Mouse (Mus musculus): ENCODE measurements around the gene Ranbp1. TPM values are rescaled to one million over a fixed set of nuclear protein-coding genes. Genes with fewer than 3 reads are reported as not detected.
A peak's percentile ranks its signal among the peaks of the same experiment; 100 is the strongest.

The Ranbp1 gene
- polyA plus RNA-seq, 1 experiment from 2014 or later = 662 TPM

GRCm38 (mm10) chr16:18233451-18233850 is 15.1 kb downstream of the Ranbp1 start:
- H3K4me2 ChIP-seq = peak overlapping the region; percentile 81
- peak overlapping the region; percentile 79 for H3K4me3 ChIP-seq (replicated peaks)
- H3K4me1 ChIP-seq = peaks cover 40% of the 10 kb centered on the region
- H3K27me3 ChIP-seq = no peaks in the 10 kb centered on the region
- H3K36me3 ChIP-seq = peaks cover 9% of the 10 kb centered on the region
- ATAC-seq (replicated peaks; ENCODE audit: low FRiP score) = no peak
- 48% methylated on average over 1 of the region's 1 CpGs for WGBS
- no peaks in the 10 kb centered on the region for H3K9me3 ChIP-seq (replicated peaks)
- H3K27ac ChIP-seq = no peak overlapping the region
- H3K9ac ChIP-seq = peak overlapping the region; percentile 70; the same call in 1 of the 2 replicates

GRCm38 (mm10) chr16:18231451-18231850 is 17.1 kb downstream of the Ranbp1 start:
- ATAC-seq (replicated peaks; ENCODE audit: low FRiP score) = no peak
- Histone ChIP-seq H3K9me3 (replicated peaks) (no peaks in the 10 kb centered on the region), H3K4me1 (peaks cover 38% of the 10 kb centered on the region), H3K4me2 (no peak overlapping the region), H3K27me3 (no peaks in the 10 kb centered on the region), H3K27ac (no peak overlapping the region), H3K9ac (peak overlapping the region; percentile 4; the same call in 1 of the 2 replicates), H3K36me3 (peaks cover 18% of the 10 kb centered on the region), H3K4me3 (replicated peaks) (no peak overlapping the region)
- WGBS = 88% methylated on average over 4 of the region's 4 CpGs

- H3K9me3 ChIP-seq (replicated peaks) = no peaks in the 10 kb centered on the region
- H3K4me2 ChIP-seq = no peak overlapping the region
- H3K9ac ChIP-seq = no peak overlapping the region; the same call in 1 of the 2 replicates
- no peak overlapping the region for H3K27ac ChIP-seq
- peaks cover 34% of the 10 kb centered on the region for H3K4me1 ChIP-seq
- H3K36me3 ChIP-seq = peaks cover 23% of the 10 kb centered on the region
- no peak for ATAC-seq (replicated peaks; ENCODE audit: low FRiP score)
- H3K27me3 ChIP-seq = no peaks in the 10 kb centered on the region
- H3K4me3 ChIP-seq (replicated peaks) = no peak overlapping the region
- WGBS = 83% methylated on average over 3 of the region's 3 CpGs
Measured at GRCm38 (mm10) chr16:18231047-18231446, 17.5 kb downstream of the Ranbp1 start.

- Histone ChIP-seq H3K9me3 (replicated peaks) (no peaks in the 10 kb centered on the region), H3K9ac (no peak overlapping the region), H3K4me3 (replicated peaks) (no peak overlapping the region), H3K4me2 (no peak overlapping the region), H3K27me3 (no peaks in the 10 kb centered on the region), H3K27ac (no peak overlapping the region), H3K36me3 (peaks cover 27% of the 10 kb centered on the region), H3K4me1 (peaks cover 30% of the 10 kb centered on the region)
- WGBS = 90% methylated on average over 6 of the region's 6 CpGs
- ATAC-seq (replicated peaks; ENCODE audit: low FRiP score) = no peak
Measured at GRCm38 (mm10) chr16:18230617-18231016, 17.9 kb downstream of the Ranbp1 start.

GRCm38 (mm10) chr16:18229622-18230021 is 18.9 kb downstream of the Ranbp1 start:
- Histone ChIP-seq H3K9ac (no peak overlapping the region), H3K4me3 (replicated peaks) (no peak overlapping the region), H3K4me2 (no peak overlapping the region), H3K36me3 (peaks cover 37% of the 10 kb centered on the region), H3K4me1 (peaks cover 28% of the 10 kb centered on the region), H3K9me3 (replicated peaks) (no peaks in the 10 kb centered on the region), H3K27me3 (no peaks in the 10 kb centered on the region), H3K27ac (no peak overlapping the region)
- WGBS = 60% methylated on average over 11 of the region's 11 CpGs
- ATAC-seq (replicated peaks; ENCODE audit: low FRiP score) = 0 out of 2 replicates have a peak, but pooled peaks have one; percentile 20

- 87% methylated on average over 4 of the region's 4 CpGs for WGBS
- Histone ChIP-seq H3K4me1 (peaks cover 21% of the 10 kb centered on the region), H3K4me3 (replicated peaks) (no peak overlapping the region), H3K27ac (no peak overlapping the region), H3K27me3 (no peaks in the 10 kb centered on the region), H3K36me3 (peaks cover 44% of the 10 kb centered on the region), H3K4me2 (no peak overlapping the region), H3K9me3 (replicated peaks) (no peaks in the 10 kb centered on the region), H3K9ac (no peak overlapping the region)
- no peak for ATAC-seq (replicated peaks; ENCODE audit: low FRiP score)
Measured at GRCm38 (mm10) chr16:18228856-18229255, 19.7 kb downstream of the Ranbp1 start.

- WGBS = 91% methylated on average over 20 of the region's 20 CpGs
- Histone ChIP-seq H3K4me3 (replicated peaks) (no peak overlapping the region), H3K9ac (no peak overlapping the region), H3K36me3 (peaks cover 53% of the 10 kb centered on the region), H3K4me1 (peaks cover 14% of the 10 kb centered on the region), H3K27ac (no peak overlapping the region), H3K4me2 (no peak overlapping the region), H3K27me3 (no peaks in the 10 kb centered on the region), H3K9me3 (replicated peaks) (no peaks in the 10 kb centered on the region)
- ATAC-seq (replicated peaks; ENCODE audit: low FRiP score) = no peak
Measured at GRCm38 (mm10) chr16:18227897-18228422, 20.6 kb downstream of the Ranbp1 start.

- Histone ChIP-seq H3K9me3 (replicated peaks) (no peaks in the 10 kb centered on the region), H3K27ac (no peak overlapping the region), H3K4me1 (peaks cover 14% of the 10 kb centered on the region), H3K9ac (no peak overlapping the region), H3K4me2 (no peak overlapping the region), H3K4me3 (replicated peaks) (no peak overlapping the region), H3K27me3 (no peaks in the 10 kb centered on the region), H3K36me3 (peaks cover 60% of the 10 kb centered on the region)
- whole genome bisulfite sequencing = 86% methylated on average over 13 of the region's 13 CpGs
- ATAC-seq (replicated peaks; ENCODE audit: low FRiP score) = no peak
Measured at GRCm38 (mm10) chr16:18227187-18227586, 21.3 kb downstream of the Ranbp1 start.

GRCm38 (mm10) chr16:18222188-18222587 is 26.3 kb downstream of the Ranbp1 start:
- Histone ChIP-seq H3K27me3 (no peaks in the 10 kb centered on the region), H3K9me3 (replicated peaks) (no peaks in the 10 kb centered on the region), H3K27ac (no peak overlapping the region), H3K4me2 (no peak overlapping the region), H3K4me3 (replicated peaks) (no peak overlapping the region), H3K36me3 (peaks cover 53% of the 10 kb centered on the region), H3K9ac (no peak overlapping the region), H3K4me1 (peaks cover 15% of the 10 kb centered on the region)
- WGBS = 83% methylated on average over 11 of the region's 11 CpGs
- no peak for ATAC-seq (replicated peaks; ENCODE audit: low FRiP score)

- ATAC-seq (replicated peaks; ENCODE audit: low FRiP score) = no peak
- WGBS = 75% methylated on average over 11 of the region's 11 CpGs
Measured at GRCm38 (mm10) chr16:18221543-18221898, 27.0 kb downstream of the Ranbp1 start.

GRCm38 (mm10) chr16:18220856-18221542 is 27.5 kb downstream of the Ranbp1 start:
- Histone ChIP-seq H3K36me3 (peaks cover 42% of the 10 kb centered on the region), H3K27ac (no peak overlapping the region), H3K27me3 (no peaks in the 10 kb centered on the region), H3K4me1 (peaks cover 15% of the 10 kb centered on the region), H3K4me3 (replicated peaks) (no peak overlapping the region), H3K4me2 (no peak overlapping the region), H3K9ac (no peak overlapping the region), H3K9me3 (replicated peaks) (no peaks in the 10 kb centered on the region)
- WGBS = 80% methylated on average over 6 of the region's 6 CpGs
- no peak for ATAC-seq (replicated peaks; ENCODE audit: low FRiP score)

More at GRCm38 (mm10) chr16:18221543-18221898, 27.0 kb downstream of the Ranbp1 start:
- peaks cover 47% of the 10 kb centered on the region for H3K36me3 ChIP-seq
- no peak overlapping the region for H3K27ac ChIP-seq
- peaks cover 15% of the 10 kb centered on the region for H3K4me1 ChIP-seq
- H3K27me3 ChIP-seq = no peaks in the 10 kb centered on the region
- no peak overlapping the region for H3K4me3 ChIP-seq (replicated peaks)
- H3K9me3 ChIP-seq (replicated peaks) = no peaks in the 10 kb centered on the region
- H3K9ac ChIP-seq = no peak overlapping the region
- no peak overlapping the region for H3K4me2 ChIP-seq

- no peak overlapping the region for H3K9ac ChIP-seq
Measured at GRCm38 (mm10) chr16:18220001-18220400, 28.5 kb downstream of the Ranbp1 start.

More at GRCm38 (mm10) chr16:18220001-18220400, 28.5 kb downstream of the Ranbp1 start:
- ATAC-seq (replicated peaks; ENCODE audit: low FRiP score) = peak; percentile 76
- Histone ChIP-seq H3K4me1 (peaks cover 15% of the 10 kb centered on the region), H3K9me3 (replicated peaks) (no peaks in the 10 kb centered on the region), H3K4me3 (replicated peaks) (no peak overlapping the region), H3K36me3 (peaks cover 32% of the 10 kb centered on the region), H3K27me3 (no peaks in the 10 kb centered on the region), H3K27ac (no peak overlapping the region), H3K4me2 (no peak overlapping the region)
- 53% methylated on average over 8 of the region's 8 CpGs for WGBS

Data from kidney, embryonic 15.5 days (tissue).